Mouse (Mus musculus) myocyte (in vitro differentiated cells): ENCODE measurements around the gene Psmf1.

Experiments used
- CEBPB ChIP-seq: IDR thresholded peaks from 2 replicates; pipeline ENCODE4 v1.6.1; 2011; ENCODE audit warnings: mild to moderate bottlenecking, moderate library complexity; ENCODE audit not compliant: poor library complexity, insufficient read depth, severe bottlenecking
- E2F4 ChIP-seq: IDR thresholded peaks from one replicate; pipeline ENCODE4 v1.6.1; 2011; ENCODE audit warnings: mild to moderate bottlenecking, control low read depth, moderate library complexity; ENCODE audit not compliant: insufficient read depth
- MYOD1 ChIP-seq, 3 experiments: IDR thresholded peaks; one replicate each; pipeline ENCODE4 v1.6.1; 2011; ENCODE audit warnings: control low read depth in 2 of 3, low read depth in 2 of 3, mild to moderate bottlenecking in 2 of 3, moderate library complexity in 1 of 3; ENCODE audit not compliant: insufficient read length in 2 of 3, control insufficient read depth in 1 of 3
- MYOG ChIP-seq, 3 experiments: IDR thresholded peaks; one replicate each; pipeline ENCODE4 v1.6.1; 2011; ENCODE audit warnings: control low read depth in 2 of 3, low read depth in 2 of 3, mild to moderate bottlenecking in 2 of 3; ENCODE audit not compliant: insufficient read length in 2 of 3, control insufficient read depth in 1 of 3, insufficient read depth in 1 of 3
- POLR2A ChIP-seq: IDR thresholded peaks from one replicate; pipeline ENCODE4 v1.6.1; 2011; ENCODE audit warnings: low read depth, mild to moderate bottlenecking, control low read depth, moderate library complexity; ENCODE audit not compliant: insufficient read length
- REST ChIP-seq: IDR thresholded peaks from one replicate; pipeline ENCODE4 v1.6.1; 2011; ENCODE audit warnings: mild to moderate bottlenecking, control low read depth, moderate library complexity; ENCODE audit not compliant: insufficient read depth, insufficient read length
- SRF ChIP-seq: IDR thresholded peaks from one replicate; pipeline ENCODE4 v1.6.1; 2011; ENCODE audit warnings: low read depth; ENCODE audit not compliant: control insufficient read depth, insufficient read length
- TCF12 ChIP-seq: IDR thresholded peaks from one replicate; pipeline ENCODE4 v1.6.1; 2011; ENCODE audit warnings: mild to moderate bottlenecking, control low read depth; ENCODE audit not compliant: poor library complexity, insufficient read depth, severe bottlenecking
- USF1 ChIP-seq: IDR thresholded peaks from one replicate; pipeline ENCODE4 v1.6.1; 2011; ENCODE audit warnings: low read depth, mild to moderate bottlenecking, control low read depth, moderate library complexity

DNA sequence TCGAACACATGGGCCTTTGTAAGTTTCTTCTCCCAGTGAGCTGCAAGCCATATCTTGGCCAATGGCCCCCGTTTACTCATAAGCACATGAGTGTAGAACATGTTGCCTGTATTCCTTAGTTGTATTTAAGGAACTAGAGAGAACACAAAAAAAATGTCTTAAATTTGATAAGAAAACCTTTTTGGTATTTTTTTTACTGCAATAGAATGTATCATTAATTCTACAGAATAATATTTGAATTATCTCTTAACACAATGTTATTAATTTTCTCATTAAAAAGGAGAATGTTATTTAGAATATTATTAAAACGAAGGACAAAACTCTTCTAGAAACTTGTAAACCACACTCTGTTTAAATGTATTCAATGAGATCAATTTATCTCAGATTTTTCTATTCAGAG, 75.6 kb downstream of the Psmf1 start, which contains the start of gene Rad21l:
- TF ChIP-seq TCF12 (no peak), POLR2A (no peak), USF1 (no peak), MYOG (IDR thresholded peaks at IDR 0.05; ENCODE audit: control insufficient read depth in 1 of 3, insufficient read depth in 1 of 3, insufficient read length in 2 of 3, low read depth in 2 of 3) (no peak), SRF (no peak), MYOD1 (IDR thresholded peaks at IDR 0.05; ENCODE audit: control insufficient read depth in 1 of 3, insufficient read length in 2 of 3, low read depth in 2 of 3) (no peak), REST (no peak), E2F4 (no peak), CEBPB (no peak)
